Mouse (Mus musculus) lung, embryonic 16.5 days (tissue): ENCODE results near the gene Olfr874. TPM values are rescaled to one million over a fixed set of nuclear protein-coding genes. Genes with fewer than 3 reads are reported as not detected.
"Not testable (repeated sequence)": the region's sequence is repeated elsewhere in the genome, so short reads cannot be mapped to it uniquely, and the experiment has no call there.

Experiments
- ATAC-seq: fragments of 200-750 bp; cut with Nextera tagmentation; 2 replicates; pipeline ENCODE4 v1.8.0; 2017; ENCODE audit warnings: low read depth, mild to moderate bottlenecking, moderate library complexity
- H3K27ac ChIP-seq: fragments of 300-500 bp; sonication (generic); 2 replicates; pipeline ENCODE4 v1.5.1; 2014; ENCODE audit warnings: mild to moderate bottlenecking, control low read depth, low read length
- H3K27me3 ChIP-seq: fragments of 300-500 bp; sonication (generic); 2 replicates; pipeline ENCODE4 v1.6.1; 2014; ENCODE audit warnings: low read depth, low read length, mixed read lengths; ENCODE audit not compliant: control insufficient read depth, insufficient read depth
- H3K36me3 ChIP-seq: fragments of 300-500 bp; sonication (generic); 2 replicates; pipeline ENCODE4 v1.6.1; 2014; ENCODE audit warnings: low read length; ENCODE audit not compliant: control insufficient read depth, insufficient read depth
- H3K4me1 ChIP-seq: fragments of 300-500 bp; sonication (generic); replicated peaks from 2 replicates; pipeline ENCODE4 v1.6.1; 2014; ENCODE audit warnings: low read length, mixed read lengths; ENCODE audit not compliant: control insufficient read depth, insufficient read depth
- H3K4me2 ChIP-seq: fragments of 300-500 bp; sonication (generic); 2 replicates; pipeline ENCODE4 v1.6.1; 2014; ENCODE audit warnings: low read depth, low read length, control low read depth
- H3K4me3 ChIP-seq: fragments of 300-500 bp; sonication (generic); 2 replicates; pipeline ENCODE4 v1.5.1; 2014; ENCODE audit warnings: mild to moderate bottlenecking, low read length, control low read depth
- H3K9ac ChIP-seq: fragments of 300-500 bp; sonication (generic); 2 replicates; pipeline ENCODE4 v1.6.1; 2014; ENCODE audit warnings: low read length, control low read depth
- H3K9me3 ChIP-seq: fragments of 300-500 bp; sonication (generic); 2 replicates; pipeline ENCODE4 v1.6.1; 2016; ENCODE audit warnings: low read length; ENCODE audit not compliant: control insufficient read depth
- WGBS: fragments of 180-500 bp; shearing (Covaris S2); extraction: QIAGEN DNeasy Blood & Tissue Kit; methylation state at CpG from one replicate; pipeline ENCODE4 v1.1.7; 2014; 5-methylcytosine and 5-hydroxymethylcytosine counted together
- polyA plus RNA-seq: library from polyadenylated mRNA; unstranded; fragments of >200 nt; fragmentation: Nextera tagmentation; extraction: Ambion mirVana; gene quantifications from 2 replicates; pipeline ENCODE4 v1.2.1, GENCODE M21; 2015

The Olfr874 gene
- polyA plus RNA-seq, 1 experiment from 2014 or later = not detected

- Histone ChIP-seq H3K4me1 (no peaks in the 10 kb centered on the region), H3K27ac (no peak within 1 kb of the TSS), H3K36me3 (no peaks in the 10 kb centered on the region), H3K4me3 (no peak within 1 kb of the TSS), H3K9me3 (no peaks in the 10 kb centered on the region), H3K27me3 (no peaks in the 10 kb centered on the region), H3K4me2 (no peak within 1 kb of the TSS), H3K9ac (no peak within 1 kb of the TSS)
- ATAC-seq = no peak
- 25% methylated on average over 2 of the region's 2 CpGs for WGBS
Observed at GRCm38 (mm10) chr9:37771759-37772158, 26.9 kb downstream of the Olfr874 start, which contains the start of gene Olfr875. TSS of gene Olfr875 (plus strand) at chr9:37771857.

GRCm38 (mm10) chr9:37782766-37783260, 37.9 kb downstream of the Olfr874 start:
- peak overlapping the region; percentile 30; the same call in 1 of the 2 replicates for H3K4me2 ChIP-seq
- H3K4me1 ChIP-seq = no peaks in the 10 kb centered on the region
- ATAC-seq = peak; percentile 61; the same call in 1 of the 2 replicates
- peak overlapping the region; percentile 22; the same call in 1 of the 2 replicates for H3K4me3 ChIP-seq
- H3K9ac ChIP-seq = no peak overlapping the region; the same call in 1 of the 2 replicates
- 6% methylated on average over 7 of the region's 7 CpGs for WGBS
- no peaks in the 10 kb centered on the region for H3K36me3 ChIP-seq
- H3K9me3 ChIP-seq = no peaks in the 10 kb centered on the region
- no peak overlapping the region for H3K27ac ChIP-seq
- H3K27me3 ChIP-seq = no peaks in the 10 kb centered on the region

GRCm38 (mm10) chr9:37783394-37784387, 38.8 kb downstream of the Olfr874 start:
- H3K4me2 ChIP-seq, H3K4me1 ChIP-seq, H3K9ac ChIP-seq, H3K27ac ChIP-seq, H3K4me3 ChIP-seq, H3K9me3 ChIP-seq, H3K27me3 ChIP-seq, H3K36me3 ChIP-seq: not testable (repeated sequence)
- WGBS = 59% methylated on average over 11 of the region's 15 CpGs
- ATAC-seq = peak; percentile 28; the same call in 1 of the 2 replicates

- Histone ChIP-seq H3K9me3 (no peaks in the 10 kb centered on the region), H3K36me3 (no peaks in the 10 kb centered on the region), H3K27ac (no peak overlapping the region), H3K27me3 (no peaks in the 10 kb centered on the region), H3K4me3 (no peak overlapping the region), H3K9ac (no peak overlapping the region), H3K4me1 (no peaks in the 10 kb centered on the region), H3K4me2 (no peak overlapping the region)
- 69% methylated on average over 2 of the region's 2 CpGs for WGBS
- no peak for ATAC-seq
Observed at GRCm38 (mm10) chr9:37786411-37786810, 41.5 kb downstream of the Olfr874 start.

Other genes with a start within 250 kb of the Olfr874 start
- 184 and 194 TPM in 2 replicates for gene Esam, start 217.0 kb upstream of the Olfr874 start, polyA plus RNA-seq
- gene Vsig2, start 205.9 kb upstream of the Olfr874 start, polyA plus RNA-seq = 40.2 and 46.8 TPM in 2 replicates
- 4.7 and 9.0 TPM in 2 replicates for gene Nrgn, start 192.2 kb upstream of the Olfr874 start, polyA plus RNA-seq
- gene Siae, start 189.4 kb upstream of the Olfr874 start, polyA plus RNA-seq = 14.9 and 15.3 TPM in 2 replicates
- gene Spa17, start 131.4 kb upstream of the Olfr874 start, polyA plus RNA-seq = 11.8 and 13.8 TPM in 2 replicates
- 134 and 139 TPM in 2 replicates for gene Tbrg1, start 87.8 kb upstream of the Olfr874 start, polyA plus RNA-seq
- gene Panx3, start 75.9 kb upstream of the Olfr874 start, polyA plus RNA-seq = 1.0 TPM in 1 of 2 replicates, not detected in the other
- gene Olfr160, start 28.9 kb upstream of the Olfr874 start, polyA plus RNA-seq = not detected in 2 replicates
- gene Olfr875, start 26.8 kb downstream of the Olfr874 start, polyA plus RNA-seq = not detected in 2 replicates
- not detected in 2 replicates for gene Olfr876, start 57.9 kb downstream of the Olfr874 start, polyA plus RNA-seq
- not detected in 2 replicates for gene Olfr877, start 109.2 kb downstream of the Olfr874 start, polyA plus RNA-seq
- not detected in 2 replicates for gene Olfr145, start 151.6 kb downstream of the Olfr874 start, polyA plus RNA-seq
- gene Olfr878, start 172.7 kb downstream of the Olfr874 start, polyA plus RNA-seq = not detected in 2 replicates
- gene Olfr881, start 246.7 kb downstream of the Olfr874 start, polyA plus RNA-seq = not detected in 2 replicates